Mouse (Mus musculus) left cerebral cortex, postnatal 4 days (tissue): ENCODE data around the gene Sgca. TPM values are rescaled to one million over a fixed set of nuclear protein-coding genes. Genes with fewer than 3 reads are reported as not detected.
"Not testable (repeated sequence)": the region's sequence is repeated elsewhere in the genome, so short reads cannot be mapped to it uniquely, and the experiment has no call there.

Experiments used
- DNase-seq: peaks from one replicate; pipeline ENCODE4 v3.0.0-alpha.2; 2022
- intact Hi-C: fragments of 180-260 bp; cut with DNase I; formaldehyde crosslinking; loops from one replicate; pipeline ENCODE4 v1.15.1; 2025
- total RNA-seq, 2 experiments: library from RNA; stranded (reverse); gene quantifications; 2 replicates each; pipeline ENCODE4 v1.2.3; 2021

Gene Sgca
- total RNA-seq, result not detected

DNA sequence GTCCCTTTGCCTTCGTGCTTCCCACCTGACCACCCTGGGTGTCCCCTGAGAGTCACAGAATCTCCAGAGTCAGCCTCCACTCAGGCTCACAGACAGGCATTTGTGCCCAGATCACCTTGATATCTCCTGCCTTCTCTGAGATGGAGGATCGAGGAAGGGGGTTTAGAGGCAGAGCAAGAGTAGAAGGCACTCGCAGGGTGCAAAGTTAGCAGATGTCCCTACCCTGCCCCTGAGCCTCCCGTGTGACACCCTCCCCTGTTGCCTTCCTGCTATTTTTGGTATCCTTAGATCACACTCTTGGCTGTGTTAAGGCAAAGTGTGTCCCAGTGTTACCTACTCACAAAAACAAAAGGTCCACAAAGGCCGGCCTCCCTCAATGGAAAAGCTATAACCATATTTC lies at the start of gene Sgca:
TSS of gene Sgca (minus strand) at position 129 of the 400 bp plus-strand sequence.
- intact Hi-C loops, result no loop called here
- no peak for DNase-seq

DNA sequence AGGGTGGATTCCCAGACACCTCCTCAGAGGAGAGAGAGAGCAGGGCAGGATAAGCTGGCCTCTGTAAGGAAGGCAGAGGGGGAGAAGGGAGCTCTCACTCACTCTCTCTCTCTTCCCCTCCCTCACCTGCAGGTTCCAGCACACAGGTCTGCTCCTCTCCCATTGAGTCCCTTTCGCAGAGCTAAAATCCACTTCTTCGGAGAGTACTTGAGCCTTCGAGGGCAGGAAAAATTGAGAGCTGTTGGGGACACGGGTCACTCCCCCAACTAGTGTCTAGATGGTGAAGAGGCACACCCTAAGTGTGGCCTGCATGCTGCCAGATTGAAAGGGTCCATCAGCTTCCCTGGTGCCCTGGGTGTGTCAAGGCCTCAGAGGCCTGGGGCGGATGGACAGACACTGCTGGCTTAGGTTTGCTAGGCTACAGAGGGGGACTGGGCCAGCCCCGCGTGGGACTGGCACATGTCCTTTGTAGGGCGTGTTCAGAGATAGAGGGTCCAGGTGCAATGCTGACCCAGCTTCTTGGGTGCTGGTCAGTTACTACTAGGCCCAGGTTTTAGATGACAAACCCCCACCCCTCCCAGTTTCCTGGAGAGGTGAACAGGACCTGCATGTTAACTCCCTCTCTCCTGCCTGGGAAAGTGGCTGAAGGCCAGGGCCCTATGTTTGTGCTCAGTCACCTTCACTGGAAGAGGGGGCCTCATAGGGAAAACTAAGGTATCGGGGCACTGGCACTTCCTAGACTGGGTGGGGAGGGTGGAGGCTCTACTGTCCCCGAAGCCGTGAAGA lies 49.3 kb upstream of the Sgca start:
- no peak for DNase-seq
- intact Hi-C loops, result no loop called here

DNA sequence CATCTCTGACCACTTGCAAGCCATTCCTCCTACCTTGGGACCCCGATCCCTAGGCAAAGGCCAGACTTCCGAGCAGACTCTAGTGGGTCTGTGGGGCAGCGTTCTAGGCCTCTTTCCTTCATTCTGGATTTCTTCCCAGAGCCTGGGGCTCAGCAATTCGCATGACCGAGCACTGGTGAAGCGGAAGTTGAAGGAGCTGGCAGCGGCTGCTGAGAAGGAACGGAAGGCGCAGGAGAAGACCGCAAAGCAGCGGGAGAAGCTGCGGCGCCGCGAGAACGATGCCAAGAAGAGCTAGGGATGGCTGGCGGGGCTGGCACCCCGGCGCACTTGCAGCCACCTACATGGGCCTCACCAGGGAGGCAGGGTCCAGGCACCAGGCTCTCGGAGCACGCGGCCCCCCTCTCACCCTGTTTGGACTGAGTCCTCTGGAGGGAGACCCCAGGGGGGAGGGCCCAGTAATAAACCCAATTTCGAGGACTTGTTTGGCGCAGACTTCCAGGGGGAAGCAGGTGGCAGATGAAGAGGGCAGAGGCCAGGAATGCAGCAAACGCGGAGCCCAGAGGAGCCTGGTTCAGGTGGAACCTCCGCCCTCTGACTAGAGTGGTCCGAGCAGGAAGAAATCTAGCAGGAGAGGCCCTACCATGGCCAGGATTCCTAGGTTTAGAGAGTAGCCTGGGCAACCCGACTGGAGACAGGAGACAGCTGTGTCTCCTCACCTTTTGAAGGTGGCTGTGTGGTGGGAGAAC lies 48.5 kb upstream of the Sgca start:
- intact Hi-C loops, result no loop called here
- DNase-seq, result peak; percentile 92

DNA sequence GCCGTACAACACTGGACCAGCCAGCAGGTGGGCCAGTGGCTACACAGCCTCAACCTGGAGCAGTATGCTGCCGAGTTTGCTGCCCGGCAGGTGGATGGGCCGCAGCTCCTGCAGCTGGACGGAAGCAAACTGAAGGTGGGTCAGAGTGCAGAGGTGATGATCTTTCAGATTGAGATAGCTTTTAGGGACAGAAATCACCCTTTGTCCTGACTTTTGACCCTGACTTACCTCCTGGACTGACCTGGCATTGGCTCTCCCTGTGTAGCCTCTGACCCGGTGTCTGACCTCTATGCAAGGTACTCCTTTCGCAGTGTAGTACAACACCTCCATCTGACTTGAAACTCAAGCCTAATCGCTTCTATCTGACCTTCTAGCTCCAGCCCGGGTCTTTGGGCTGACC lies 47.4 kb upstream of the Sgca start:
- DNase-seq, result no peak
- intact Hi-C loops, result no loop called here

DNA sequence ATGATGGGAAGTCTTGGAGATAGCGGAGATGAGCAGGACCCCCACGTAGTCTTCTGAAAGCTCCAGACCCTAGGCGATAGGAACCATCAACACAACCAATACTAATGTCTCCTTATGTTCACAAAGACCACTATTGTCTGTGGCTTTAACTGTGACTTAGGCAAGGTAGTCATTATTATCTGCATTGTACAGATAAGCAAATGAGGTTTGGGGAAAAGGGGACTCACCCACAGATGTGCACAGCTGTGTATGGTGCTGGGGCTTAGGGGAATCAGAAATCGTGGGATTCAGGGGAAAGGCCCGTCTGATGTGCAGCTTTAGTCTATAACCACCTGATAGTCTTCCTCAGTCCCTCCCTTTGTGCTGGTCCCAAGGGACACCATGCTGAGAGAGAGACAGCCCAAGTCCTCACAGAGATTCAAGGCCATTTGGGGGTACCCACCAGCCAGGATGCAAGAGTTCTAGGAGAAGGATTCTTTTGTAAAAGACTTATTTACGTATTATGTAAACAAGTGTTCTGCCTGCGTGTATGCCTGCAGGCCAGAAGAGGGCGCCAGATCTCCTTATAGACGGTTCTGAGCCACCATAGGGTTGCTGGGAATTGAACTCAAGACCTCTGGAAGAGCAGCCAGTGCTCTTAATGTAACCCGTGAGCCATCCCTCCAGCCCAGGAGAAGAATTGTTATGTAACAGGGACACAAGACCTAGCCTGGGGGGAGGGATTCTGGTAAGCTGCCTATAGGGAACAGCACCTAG lies 46.3 kb upstream of the Sgca start:
- DNase-seq, result no peak
- intact Hi-C loops, result no loop called here

DNA sequence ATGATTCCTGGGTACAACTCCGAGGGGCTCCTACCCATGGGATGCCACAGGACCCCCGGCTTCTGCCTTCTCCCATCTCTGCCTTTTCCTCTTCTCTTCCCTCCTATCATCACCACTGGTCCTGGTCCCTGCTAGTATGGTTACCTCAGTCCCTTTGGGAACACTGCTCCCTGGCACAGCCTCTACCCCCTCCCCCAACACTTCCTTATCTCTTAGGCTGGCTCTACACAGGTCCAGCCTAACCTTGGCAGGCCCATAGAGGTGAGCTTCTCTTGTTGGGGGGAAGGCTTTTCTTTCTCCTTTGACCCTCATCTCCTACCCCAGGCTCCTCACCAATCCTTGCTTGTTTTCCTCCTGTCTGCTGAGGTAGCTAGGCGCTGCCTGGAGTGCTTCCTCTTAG lies 39.4 kb upstream of the Sgca start:
- DNase-seq, result no peak
- intact Hi-C loops, result no loop called here

DNA sequence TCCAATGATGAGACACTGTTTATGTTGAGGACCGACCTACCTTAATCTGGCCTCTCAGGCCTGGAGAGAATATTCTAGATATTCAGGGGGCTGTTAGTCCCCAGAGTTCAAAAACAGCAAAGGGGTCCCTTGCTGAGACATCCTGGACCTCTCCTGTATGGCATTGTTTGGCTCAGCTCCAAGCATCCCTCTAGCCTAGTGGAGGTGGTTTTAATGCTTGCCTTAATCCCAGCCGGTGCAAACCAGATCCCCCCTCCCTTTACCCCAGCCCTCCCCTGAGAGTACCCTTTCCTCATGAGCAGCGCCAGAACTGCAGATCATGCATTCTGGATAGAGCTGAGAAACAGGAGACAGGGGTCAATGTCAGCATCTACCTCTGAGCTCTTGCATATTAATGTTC lies 36.4 kb upstream of the Sgca start:
- intact Hi-C loops, result no loop called here
- no peak for DNase-seq

DNA sequence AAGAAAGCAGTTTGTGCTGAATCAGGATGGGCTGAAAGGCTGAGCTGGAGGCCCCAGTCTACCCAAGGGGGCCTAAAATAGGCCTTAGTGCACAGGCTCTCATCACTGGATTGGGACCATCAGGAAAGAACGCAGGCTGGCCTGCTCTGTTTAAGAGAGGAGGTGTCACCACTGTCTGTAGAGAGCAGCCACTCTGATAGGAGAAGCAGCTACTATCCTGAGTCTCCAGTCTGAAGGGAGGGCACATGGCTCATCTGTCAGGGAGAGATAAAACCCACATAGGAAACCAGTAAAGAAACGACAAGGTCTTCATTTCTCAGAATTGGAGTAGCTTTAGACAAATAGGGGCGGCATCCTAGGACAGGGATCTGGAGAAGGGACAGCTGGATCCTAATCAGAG lies 35.9 kb upstream of the Sgca start:
- DNase-seq, result no peak
- intact Hi-C loops, result no loop called here

DNA sequence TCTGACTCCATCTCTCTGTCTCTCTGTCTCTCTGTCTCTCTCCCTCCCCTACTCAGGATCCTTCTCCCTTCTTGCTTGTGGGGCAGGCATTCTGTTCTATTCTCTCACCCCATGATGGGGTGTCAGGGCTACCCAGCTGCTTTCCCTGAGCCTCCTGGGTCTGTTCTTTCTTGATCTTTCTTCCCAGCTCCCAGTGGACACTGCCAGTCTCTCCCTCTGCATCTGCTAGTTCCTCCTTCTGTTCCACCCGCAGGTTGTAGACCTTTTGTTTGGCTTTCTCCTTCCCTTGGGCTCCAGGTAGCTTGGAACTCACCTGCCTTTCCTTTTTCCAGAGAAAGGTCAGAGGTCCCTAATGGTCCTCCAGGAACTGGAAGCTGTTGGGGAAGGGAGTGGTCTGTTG lies 35.3 kb upstream of the Sgca start:
- intact Hi-C loops, result no loop called here
- DNase-seq, result no peak

DNA sequence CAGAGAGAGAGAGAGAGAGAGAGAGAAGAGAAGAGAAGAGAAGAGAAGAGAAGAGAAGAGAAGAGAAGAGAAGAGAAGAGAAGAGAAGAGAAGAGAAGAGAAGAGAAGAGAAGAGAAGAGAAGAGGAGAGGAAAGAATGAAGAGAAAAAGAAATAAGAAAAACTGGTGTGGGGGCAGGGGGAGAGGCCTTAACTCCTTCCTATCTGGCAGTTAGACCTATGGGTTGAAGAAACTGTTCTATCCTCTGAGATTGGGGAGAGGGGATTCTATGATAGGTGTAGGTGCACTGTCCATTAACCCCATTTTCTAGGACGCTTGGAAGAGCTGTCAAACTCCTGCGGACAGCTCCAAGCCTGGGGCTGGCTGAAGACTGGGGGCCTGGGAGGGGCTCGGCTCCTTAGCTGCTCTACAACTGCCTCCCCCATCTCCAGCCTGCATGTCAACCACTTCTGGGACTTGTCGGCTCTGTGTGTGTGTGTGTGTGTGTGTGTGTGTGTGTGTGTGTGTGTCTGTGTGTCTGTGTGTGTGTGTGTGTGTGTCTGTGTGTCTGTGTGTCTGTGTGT lies 34.8 kb upstream of the Sgca start:
- DNase-seq, intact Hi-C loops: not testable (repeated sequence)

DNA sequence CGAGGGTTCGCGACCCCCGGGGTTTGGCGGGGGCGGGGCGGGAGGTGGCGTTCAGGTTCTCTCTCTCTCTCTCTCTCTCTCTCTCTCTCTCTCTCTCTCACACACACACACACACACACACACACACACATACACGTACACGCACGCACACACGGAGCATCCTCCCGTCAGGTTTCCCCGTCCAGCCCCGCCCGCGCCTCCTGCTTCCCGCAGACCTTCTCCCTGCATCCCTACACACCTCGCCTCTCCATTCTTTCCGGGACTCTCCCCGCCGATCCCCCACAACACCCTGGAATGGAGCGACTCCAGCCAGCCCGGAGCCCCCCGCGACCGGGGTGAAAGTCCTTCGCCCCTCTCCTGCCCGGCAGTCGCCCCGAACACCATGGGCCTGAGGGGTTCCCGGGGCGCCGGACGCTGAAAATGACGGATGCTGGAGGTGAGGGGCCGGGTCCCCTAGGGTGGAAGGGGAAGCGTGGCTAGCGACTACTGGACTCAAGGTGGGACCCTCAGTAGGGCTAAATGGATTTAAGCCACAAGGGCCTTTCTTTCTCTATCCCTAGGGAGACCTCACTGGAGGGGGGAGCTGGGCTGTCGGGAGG lies 34.1 kb upstream of the Sgca start:
- peak; percentile 67 for DNase-seq
- intact Hi-C loops, result no loop called here

DNA sequence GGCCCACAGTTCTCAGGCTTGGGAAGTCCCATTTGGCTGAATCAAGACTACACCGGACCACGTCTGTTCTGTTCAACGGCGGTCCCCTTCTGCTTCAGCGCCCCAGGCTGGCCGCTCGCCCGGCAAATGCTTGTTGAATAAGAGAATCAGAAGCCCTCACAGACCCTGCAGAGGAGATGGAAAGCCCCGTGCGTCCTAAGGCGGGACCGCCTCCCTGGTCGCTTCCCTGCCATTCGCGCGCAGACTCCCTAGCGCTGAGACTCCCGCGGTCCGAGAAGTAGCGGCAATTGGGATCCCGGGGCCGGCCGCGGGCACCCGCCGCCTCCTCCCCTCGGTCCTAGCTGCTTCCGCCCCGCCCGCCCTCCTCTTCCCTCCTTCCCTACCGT lies 33.5 kb upstream of the Sgca start, which contains the start of gene Samd14:
TSS of gene Samd14 (plus strand) at position 251 of the 386 bp plus-strand sequence.
- intact Hi-C loops, result no loop called here
- peak; percentile 96 for DNase-seq

DNA sequence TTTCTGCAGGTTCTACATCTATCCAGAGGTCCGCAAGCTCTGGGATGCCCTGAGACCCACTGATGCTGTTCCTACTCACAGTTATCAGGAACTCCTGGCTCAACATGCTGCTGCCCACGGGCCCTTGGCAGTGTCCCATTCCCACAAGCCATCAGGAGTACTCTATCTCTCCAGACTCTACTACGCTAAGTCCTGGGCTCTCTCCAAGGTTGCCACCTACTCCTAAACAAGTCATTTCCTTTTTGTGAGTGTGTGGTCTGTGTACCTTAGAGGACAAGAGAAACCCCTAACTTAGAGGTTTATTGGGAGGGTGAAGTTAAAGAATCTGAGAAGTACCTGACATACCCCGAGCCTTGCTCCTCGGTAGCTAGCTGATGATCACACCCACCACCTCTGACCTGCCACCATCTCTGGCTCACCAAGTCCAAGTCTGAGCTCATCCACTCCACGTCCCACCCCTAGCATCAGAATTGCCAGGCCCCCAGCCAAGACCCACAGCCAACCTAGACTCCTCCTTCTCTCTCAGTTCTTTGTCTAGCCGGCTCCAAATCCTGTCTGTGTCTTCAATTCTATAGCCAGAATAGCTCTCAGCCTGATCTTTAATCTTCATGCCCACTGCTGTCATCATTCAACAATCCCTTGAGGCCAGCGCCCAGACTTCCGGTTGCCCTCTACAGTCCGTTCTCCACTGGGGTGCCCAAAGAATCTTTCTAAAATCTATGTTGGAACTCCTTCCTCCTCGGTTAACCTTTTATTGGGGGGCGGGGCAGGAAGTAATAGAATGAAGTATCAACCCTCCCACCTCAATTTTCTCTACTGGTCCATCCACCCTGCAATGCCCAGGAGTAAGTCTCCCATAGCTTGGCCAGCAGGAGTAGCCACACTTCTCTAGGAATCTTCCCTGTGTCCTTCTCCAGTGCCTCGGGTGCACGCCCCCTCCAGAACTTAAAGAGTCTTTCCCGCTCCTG lies 32.8 kb upstream of the Sgca start:
- intact Hi-C loops, result no loop called here

DNA sequence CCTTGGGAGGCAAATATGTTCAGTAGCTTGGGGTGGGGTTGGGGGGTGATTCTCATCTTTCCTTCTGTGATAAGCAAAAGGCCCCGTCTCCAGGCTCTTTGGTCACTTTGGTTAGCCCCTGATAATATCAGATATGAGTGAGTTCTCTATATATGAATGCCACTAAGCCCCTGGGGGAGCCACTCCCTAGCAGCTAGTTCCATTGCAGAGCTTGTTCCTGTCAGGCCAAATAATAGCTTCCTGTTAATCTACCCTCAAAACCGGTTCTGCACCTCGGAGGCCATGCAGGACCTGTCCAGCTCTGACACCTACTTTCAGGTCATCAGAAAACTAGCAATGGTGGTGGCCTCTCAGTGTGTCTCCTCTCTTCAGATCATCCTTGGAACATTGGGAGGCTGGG lies 31.3 kb upstream of the Sgca start:
- no peak for DNase-seq
- intact Hi-C loops, result no loop called here

More for the DNA sequence above, 32.8 kb upstream of the Sgca start:
- DNase-seq, result peak; percentile 69

DNA sequence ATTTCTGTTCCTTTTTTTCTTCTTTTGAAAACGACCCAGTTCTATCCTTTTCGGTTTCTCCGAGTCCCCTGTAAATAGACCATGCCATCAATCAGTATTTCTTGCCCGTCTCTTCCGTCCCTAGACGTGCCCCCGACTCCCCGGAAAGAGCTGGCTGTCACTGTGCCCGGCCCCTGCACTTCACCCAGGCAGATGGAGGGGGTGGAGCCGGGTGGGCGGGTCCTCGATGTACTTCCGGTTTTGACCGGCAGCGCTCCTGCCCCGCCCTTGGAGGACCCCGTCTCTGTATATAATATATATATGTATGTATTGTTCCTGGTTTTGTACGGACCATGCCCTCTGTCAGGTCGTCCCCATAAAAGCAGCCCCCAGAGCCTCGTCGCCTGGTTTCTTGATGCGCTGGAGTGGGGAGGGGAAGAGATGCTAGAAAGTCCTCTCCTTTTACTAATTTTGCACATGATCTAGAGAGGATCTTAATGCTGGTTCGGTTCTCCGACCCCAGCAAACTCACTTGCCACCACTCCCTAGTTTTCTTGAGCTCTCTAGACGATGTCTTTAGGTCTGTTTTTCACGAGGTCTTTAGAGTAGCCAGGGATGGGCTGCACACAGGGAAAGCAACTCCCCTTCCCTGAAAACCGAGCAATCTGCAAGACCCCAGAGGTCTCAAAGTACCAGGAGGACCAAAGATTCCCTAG lies 30.5 kb upstream of the Sgca start:
- intact Hi-C loops, result no loop called here
- DNase-seq, result peak; percentile 95

DNA sequence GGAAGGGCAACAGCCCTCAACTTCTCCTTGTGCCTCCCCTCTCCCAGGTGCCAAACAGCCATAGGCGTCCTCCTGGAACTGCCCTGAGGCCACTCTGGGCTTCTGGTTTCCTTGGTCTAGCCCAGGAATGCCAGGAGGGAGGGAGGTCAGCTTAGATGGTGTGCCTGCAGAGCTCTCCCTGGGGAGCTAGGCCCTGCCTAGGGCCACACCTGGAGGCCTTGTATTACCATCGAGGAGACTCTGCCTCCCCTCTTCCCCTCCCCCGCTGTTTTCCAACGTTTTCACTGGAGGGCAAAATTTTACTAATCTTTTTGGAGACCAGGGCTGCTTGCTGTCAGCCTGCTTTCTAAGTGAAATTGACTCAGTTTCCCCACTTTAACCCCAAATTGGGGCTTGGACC lies 29.9 kb upstream of the Sgca start:
- intact Hi-C loops, result no loop called here
- no peak for DNase-seq

DNA sequence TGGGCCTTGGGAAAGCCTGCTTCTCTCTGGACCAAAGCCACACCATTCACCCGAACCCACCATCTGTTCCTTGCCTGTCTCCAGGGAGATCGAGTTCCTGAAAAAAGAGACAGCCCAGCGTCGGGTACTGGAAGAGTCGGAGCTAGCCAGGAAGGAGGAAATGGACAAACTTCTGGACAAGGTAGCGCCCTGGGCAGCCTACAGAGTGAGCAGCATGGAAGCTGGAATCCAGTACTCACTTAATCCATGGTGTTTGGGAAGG lies 28.7 kb upstream of the Sgca start:
- DNase-seq, result no peak
- intact Hi-C loops, result no loop called here

DNA sequence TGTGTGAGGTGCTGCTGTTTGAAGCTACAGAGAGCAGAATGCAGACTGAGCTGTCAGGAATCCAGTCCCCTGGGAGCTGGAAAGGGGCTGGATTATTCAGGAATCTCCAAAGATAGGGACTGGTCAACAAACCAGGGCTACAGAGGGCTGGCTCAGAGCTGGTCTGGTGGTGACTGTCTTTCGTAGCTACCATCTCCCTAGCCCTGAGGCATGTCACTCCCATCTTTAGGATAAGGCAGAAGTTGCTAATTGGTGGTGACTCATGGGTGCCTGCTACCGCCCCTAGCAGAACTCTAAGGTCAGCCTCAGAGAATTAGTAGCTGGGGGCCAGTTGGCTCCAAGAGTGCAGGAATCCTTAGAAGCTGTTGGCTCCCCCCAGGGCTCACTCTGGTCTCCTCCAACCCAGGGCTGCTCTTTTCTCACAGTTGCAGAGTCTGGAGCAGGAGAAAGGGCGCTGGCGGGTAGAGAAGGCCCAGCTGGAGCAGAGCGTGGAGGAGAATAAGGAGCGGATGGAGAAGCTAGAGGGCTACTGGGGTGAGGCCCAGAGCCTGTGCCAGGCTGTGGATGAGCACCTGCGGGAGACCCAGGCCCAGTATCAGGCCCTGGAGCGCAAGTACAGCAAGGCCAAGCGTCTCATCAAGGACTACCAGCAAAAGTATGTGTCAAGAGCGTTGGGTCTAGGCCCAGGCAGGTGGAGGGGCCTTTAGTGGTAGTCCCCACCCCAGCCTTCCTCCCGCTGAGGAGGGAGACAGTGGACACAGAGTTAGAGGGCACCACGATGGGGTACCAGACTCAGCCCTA lies 28.2 kb upstream of the Sgca start:
- no peak for DNase-seq
- intact Hi-C loops, result no loop called here

DNA sequence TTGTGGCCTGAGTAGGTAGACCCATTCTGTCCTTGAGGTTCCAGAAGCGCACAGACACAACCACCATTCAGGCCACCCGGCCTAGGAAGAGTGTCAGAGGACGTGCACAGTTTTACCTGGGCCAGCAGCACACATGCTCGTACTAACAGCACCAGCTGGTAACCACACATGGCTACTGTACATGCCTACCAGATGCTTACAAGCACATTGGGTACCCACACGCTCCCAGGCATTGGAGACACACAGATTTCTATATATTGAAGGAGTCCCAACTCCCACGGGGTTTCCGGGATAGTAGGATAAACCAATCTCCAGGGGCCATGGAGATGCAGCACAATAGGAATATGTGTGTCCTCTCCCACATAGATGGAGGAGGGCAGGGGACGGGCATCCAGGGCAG lies 26.6 kb upstream of the Sgca start:
- intact Hi-C loops, result no loop called here
- DNase-seq, result no peak
